35 mouse cellular contexts compared by ENCODE assay signal in genomic region chr12:51368504-51368903, GRCm38 (mm10).
"Had no signal": no experiment of that assay in that cellular context is flagged by ENCODE, and none has a peak within 500 bp of the region (broad histone marks: within the 10 kb centered on the region; RNA-seq: fewer than 3 reads in every experiment).

No protein-coding gene starts in this region.

- DNase-seq: heart, postnatal 10 days; heart, postnatal 14 days; heart, postnatal 36 days; heart, postnatal 4 days; kidney, adult 11 months; kidney, adult 18-20 months; kidney, adult 2 months; kidney, adult 8-10 months; kidney, adult 9 months; kidney, postnatal 10 days; kidney, postnatal 14 days; kidney, postnatal 25 days; kidney, postnatal 36 days; kidney, postnatal 4 days; layer of hippocampus, adult 9-11 months; layer of hippocampus, postnatal 36 days had no signal

- ATAC-seq: hindbrain, embryonic 16.5 days; hindbrain, postnatal 0 days; inflammation-experienced regulatory T-cells, adult 6 months; intestine, embryonic 15.5 days; intestine, embryonic 16.5 days; intestine, postnatal 0 days had no signal

- H3K4me1 ChIP-seq: heart, embryonic 10.5 days; heart, embryonic 12.5 days; heart, embryonic 13.5 days; heart, embryonic 15.5 days; hindbrain, embryonic 10.5 days; hindbrain, embryonic 12.5 days; hindbrain, embryonic 13.5 days; hindbrain, embryonic 15.5 days; intestine, embryonic 15.5 days; kidney, embryonic 15.5 days had no signal

- H3K4me2 ChIP-seq: heart, embryonic 11.5 days; heart, embryonic 12.5 days; heart, embryonic 13.5 days; heart, embryonic 15.5 days; hindbrain, embryonic 12.5 days; hindbrain, embryonic 13.5 days; hindbrain, embryonic 14.5 days; hindbrain, embryonic 15.5 days; intestine, embryonic 15.5 days; kidney, embryonic 15.5 days had no signal

- H3K27ac ChIP-seq: heart, embryonic 10.5 days; heart, embryonic 13.5 days; heart, embryonic 15.5 days; hindbrain, embryonic 10.5 days; hindbrain, embryonic 12.5 days; hindbrain, embryonic 13.5 days; hindbrain, embryonic 14.5 days; hindbrain, embryonic 15.5 days; hindbrain, postnatal 0 days; intestine, embryonic 15.5 days; kidney, embryonic 15.5 days; kidney, postnatal 0 days; layer of hippocampus, adult 2 months had no signal

- H3K4me3 ChIP-seq: heart, embryonic 10.5 days; heart, embryonic 12.5 days; heart, embryonic 13.5 days; heart, embryonic 15.5 days; hindbrain, embryonic 10.5 days; hindbrain, embryonic 12.5 days; hindbrain, embryonic 13.5 days; hindbrain, embryonic 15.5 days; intestine, embryonic 15.5 days; kidney, embryonic 15.5 days; layer of hippocampus, adult 2 months had no signal

- H3K9ac ChIP-seq: heart, embryonic 12.5 days; heart, embryonic 13.5 days; heart, embryonic 15.5 days; hindbrain, embryonic 12.5 days; hindbrain, embryonic 13.5 days; hindbrain, embryonic 14.5 days; hindbrain, embryonic 15.5 days; intestine, embryonic 15.5 days; kidney, embryonic 15.5 days had no signal

- H3K27me3 ChIP-seq: heart, embryonic 12.5 days; heart, embryonic 13.5 days; heart, embryonic 15.5 days; hindbrain, embryonic 12.5 days; hindbrain, embryonic 13.5 days; hindbrain, embryonic 15.5 days; intestine, embryonic 15.5 days; kidney, embryonic 15.5 days had no signal

- H3K9me3 ChIP-seq: heart, embryonic 10.5 days; heart, embryonic 12.5 days; heart, embryonic 13.5 days; heart, embryonic 15.5 days; hindbrain, embryonic 10.5 days; hindbrain, embryonic 12.5 days; hindbrain, embryonic 13.5 days; hindbrain, embryonic 15.5 days; intestine, embryonic 15.5 days; kidney, embryonic 15.5 days had no signal
